Mouse (Mus musculus) limb, embryonic 14.5 days (tissue): ENCODE data around the gene Stk24. TPM values are rescaled to one million over a fixed set of nuclear protein-coding genes. Genes with fewer than 3 reads are reported as not detected.

ENCODE experiments used
- ATAC-seq: fragments of 200-750 bp; cut with Nextera tagmentation; 2 replicates; pipeline ENCODE4 v1.8.0; 2017; ENCODE audit warnings: low read depth, moderate number of reproducible peaks, moderate TSS enrichment; ENCODE audit not compliant: low FRiP score
- DNase-seq: peaks from one replicate; pipeline ENCODE4 v3.0.0-alpha.2; 2015; ENCODE audit warnings: low spot score
- H3K27ac ChIP-seq: fragments of 300-500 bp; sonication (generic); replicated peaks from 2 replicates; pipeline ENCODE4 v1.5.1; 2014; ENCODE audit warnings: low read depth, mild to moderate bottlenecking, low read length, moderate library complexity, mixed read lengths
- H3K27me3 ChIP-seq: fragments of 300-500 bp; sonication (generic); 2 replicates; pipeline ENCODE4 v1.6.1; 2014; ENCODE audit warnings: low read length, mixed read lengths; ENCODE audit not compliant: control insufficient read depth, insufficient read depth
- H3K36me3 ChIP-seq: fragments of 300-500 bp; sonication (generic); 2 replicates; pipeline ENCODE4 v1.6.1; 2014; ENCODE audit warnings: mild to moderate bottlenecking, low read length, moderate library complexity, mixed read lengths; ENCODE audit not compliant: control insufficient read depth, insufficient read depth
- H3K4me1 ChIP-seq: fragments of 300-500 bp; sonication (generic); 2 replicates; pipeline ENCODE4 v1.6.1; 2014; ENCODE audit warnings: antibody characterized with exemption, low read length, mixed read lengths; ENCODE audit not compliant: control insufficient read depth, insufficient read depth
- H3K4me2 ChIP-seq: fragments of 300-500 bp; sonication (generic); replicated peaks from 2 replicates; pipeline ENCODE4 v1.6.1; 2014; ENCODE audit warnings: low read depth, mild to moderate bottlenecking, low read length, moderate library complexity; ENCODE audit not compliant: severe bottlenecking
- H3K4me3 ChIP-seq: fragments of 300-500 bp; sonication (generic); replicated peaks from 2 replicates; pipeline ENCODE4 v1.5.1; 2014; ENCODE audit warnings: low read length
- H3K9ac ChIP-seq: fragments of 300-500 bp; sonication (generic); 2 replicates; pipeline ENCODE4 v1.6.1; 2014; ENCODE audit warnings: mild to moderate bottlenecking, low read depth, low read length, moderate library complexity; ENCODE audit not compliant: severe bottlenecking
- H3K9me3 ChIP-seq: fragments of 300-500 bp; sonication (generic); 2 replicates; pipeline ENCODE4 v1.6.1; 2016; ENCODE audit warnings: low read length; ENCODE audit not compliant: control insufficient read depth
- POLR2A ChIP-seq: fragments of 200-500 bp; IDR thresholded peaks from 2 replicates; pipeline ENCODE4 v1.8.0; 2012; ENCODE audit warnings: inconsistent platforms, mild to moderate bottlenecking, moderate library complexity, borderline replicate concordance; ENCODE audit not compliant: insufficient read depth, insufficient read length; ENCODE audit errors: extremely low read depth
- WGBS: fragments of 180-500 bp; shearing (Covaris S2); extraction: QIAGEN DNeasy Blood & Tissue Kit; methylation state at CpG from one replicate; pipeline ENCODE4 v1.1.7; 2014; 5-methylcytosine and 5-hydroxymethylcytosine counted together
- polyA plus RNA-seq, 2 experiments: library from polyadenylated mRNA; depleted of rRNA in 1 of 2; stranded (reverse) in 1 of 2; unstranded in 1 of 2; fragments of >200 nt; fragmentation: Nextera tagmentation in 1 of 2; extraction: Ambion mirVana in 1 of 2; gene quantifications; 2 replicates each; pipeline versions ENCODE4 v1.2.1 to v1.2.3; 2012 to 2014

Stk24 gene
- polyA plus RNA-seq, 2 experiments = 37.6 to 46.7 TPM

DNA sequence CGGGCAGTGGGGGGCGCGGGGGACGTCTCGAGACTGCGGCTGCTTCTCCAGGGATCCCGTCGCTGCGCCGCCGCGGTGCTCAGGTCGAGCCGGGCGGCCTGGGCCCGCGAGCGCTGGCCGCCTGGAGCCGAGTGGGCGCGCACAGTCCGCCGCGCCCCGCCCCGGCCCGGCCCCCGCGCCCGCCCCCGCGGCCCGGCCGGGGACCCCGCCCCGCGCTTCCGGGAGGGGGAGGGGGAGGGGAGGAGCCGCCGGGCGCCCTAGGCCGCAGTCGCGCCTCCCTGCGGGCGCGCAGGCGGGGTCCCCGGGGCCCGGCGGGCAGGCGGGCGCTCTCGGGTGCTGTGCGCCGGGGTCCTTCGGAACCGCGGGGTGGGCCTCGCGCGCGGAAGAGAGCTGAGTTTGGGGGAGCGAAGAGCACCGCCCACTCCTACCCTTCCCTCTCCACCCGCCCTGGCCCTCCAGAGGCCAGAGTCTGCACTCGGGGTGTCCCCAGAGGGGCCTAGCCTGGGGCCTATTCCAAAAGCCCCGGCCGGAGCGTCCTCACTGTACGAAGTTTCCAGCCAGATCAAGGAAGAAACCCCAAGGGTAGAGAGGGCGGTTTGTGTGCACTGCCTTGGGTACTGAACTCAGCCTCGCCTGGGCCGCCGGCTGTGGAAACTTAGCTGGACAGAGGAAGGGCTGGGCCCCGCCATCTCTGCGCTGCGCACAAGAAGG, 540 bp downstream of the Stk24 start:
- peak; percentile 91 for ATAC-seq
- no peaks in the 10 kb centered on the region for H3K27me3 ChIP-seq
- 0% methylated on average over 24 of the region's 79 CpGs for WGBS
- peak overlapping the region; percentile 93 for H3K27ac ChIP-seq
- H3K9ac ChIP-seq = peak overlapping the region; percentile 92
- TF ChIP-seq POLR2A = 0 out of 2 replicates have a peak, but pooled peaks have one; percentile 28
- H3K4me3 ChIP-seq = peak overlapping the region; percentile 97
- no peaks in the 10 kb centered on the region for H3K36me3 ChIP-seq
- peaks cover 32% of the 10 kb centered on the region for H3K4me1 ChIP-seq
- no peaks in the 10 kb centered on the region for H3K9me3 ChIP-seq
- DNase-seq = peak; percentile 73
- H3K4me2 ChIP-seq = peak overlapping the region; percentile 74

DNA sequence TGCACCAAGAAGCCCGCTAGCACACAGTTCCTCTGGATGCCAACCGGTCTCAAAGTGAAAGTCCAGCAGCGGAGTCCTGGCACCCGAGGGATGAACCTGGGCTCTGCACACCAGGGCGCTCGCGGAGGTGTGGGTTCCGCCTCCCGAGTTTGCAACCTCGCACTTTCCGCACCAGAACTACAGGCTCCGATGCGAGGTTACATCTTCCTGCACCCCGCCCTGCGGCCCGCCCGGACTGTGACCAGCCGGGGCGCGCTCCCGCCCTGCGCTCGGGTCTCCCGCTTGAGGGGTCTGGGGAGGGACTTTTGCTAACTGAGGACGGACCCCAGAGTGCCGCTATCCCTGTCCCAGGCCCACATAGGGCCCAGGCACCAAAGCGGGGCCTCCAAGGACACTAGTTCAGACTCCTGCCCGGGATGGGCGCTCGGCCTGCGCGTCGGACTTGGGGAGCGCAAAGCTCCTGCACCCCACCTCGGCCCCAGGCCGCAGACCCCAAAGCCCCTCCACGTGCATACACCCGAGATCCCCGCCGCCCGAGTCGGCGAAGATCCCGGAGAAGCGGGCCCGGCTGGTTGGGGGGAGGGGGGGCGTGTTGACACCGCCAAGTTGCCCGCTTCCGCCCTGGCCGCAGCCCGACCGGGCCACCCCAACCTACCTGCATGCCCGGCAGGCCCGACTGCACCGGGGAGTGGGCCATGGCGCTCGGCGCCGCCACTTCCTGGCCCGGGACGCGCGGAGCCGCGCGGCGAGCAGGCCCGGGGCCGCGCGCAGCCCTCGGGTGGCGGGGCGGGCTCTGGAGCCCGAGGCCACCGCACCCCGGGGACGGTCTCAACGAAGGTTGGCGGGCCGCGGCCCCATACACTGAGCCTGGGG, 1.3 kb downstream of the Stk24 start:
- H3K9me3 ChIP-seq = no peaks in the 10 kb centered on the region

DNA sequence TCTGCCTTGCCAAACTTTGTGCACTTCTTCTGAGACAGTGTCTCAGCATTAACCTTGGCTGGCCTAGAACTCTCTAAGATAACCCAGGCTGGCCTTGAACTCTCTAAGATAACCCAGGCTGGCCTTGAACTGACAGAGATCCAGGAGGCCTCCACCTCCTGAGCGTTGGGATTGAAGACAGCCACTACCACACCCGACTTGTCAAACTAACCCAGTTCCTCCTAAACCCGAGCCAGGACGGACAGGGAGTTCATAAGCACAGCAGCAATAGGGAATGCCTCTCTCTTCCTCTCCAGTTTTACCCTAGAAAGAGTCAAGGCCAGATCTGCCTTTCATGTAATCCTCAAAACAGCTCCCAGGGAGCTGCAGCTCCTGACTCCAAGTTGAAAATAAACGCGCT, 3.2 kb downstream of the Stk24 start:
- DNase-seq (no peak), ATAC-seq (no peak)
- TF ChIP-seq POLR2A = no peak
- H3K4me2 ChIP-seq = no peak overlapping the region
- H3K9me3 ChIP-seq = no peaks in the 10 kb centered on the region
- peaks cover 53% of the 10 kb centered on the region for H3K4me1 ChIP-seq
- 0 out of 2 replicates have a peak, but pooled peaks cover 2% of the 10 kb centered on the region for H3K36me3 ChIP-seq
- no peak overlapping the region for H3K27ac ChIP-seq
- H3K27me3 ChIP-seq = no peaks in the 10 kb centered on the region
- no peak overlapping the region for H3K4me3 ChIP-seq
- 69% methylated on average over 6 of the region's 6 CpGs for WGBS
- no peak overlapping the region for H3K9ac ChIP-seq

More for the DNA sequence above, 1.3 kb downstream of the Stk24 start:
- Histone ChIP-seq H3K27ac (peak overlapping the region; percentile 93), H3K4me1 (peaks cover 36% of the 10 kb centered on the region), H3K27me3 (no peaks in the 10 kb centered on the region), H3K4me2 (peak overlapping the region; percentile 74), H3K4me3 (peak overlapping the region; percentile 97), H3K9ac (peak overlapping the region; percentile 92), H3K36me3 (no peaks in the 10 kb centered on the region)
- ATAC-seq (peak; percentile 67), DNase-seq (no peak)
- no peak for TF ChIP-seq POLR2A
- WGBS = under 1% methylated on average over 67 of the region's 83 CpGs

DNA sequence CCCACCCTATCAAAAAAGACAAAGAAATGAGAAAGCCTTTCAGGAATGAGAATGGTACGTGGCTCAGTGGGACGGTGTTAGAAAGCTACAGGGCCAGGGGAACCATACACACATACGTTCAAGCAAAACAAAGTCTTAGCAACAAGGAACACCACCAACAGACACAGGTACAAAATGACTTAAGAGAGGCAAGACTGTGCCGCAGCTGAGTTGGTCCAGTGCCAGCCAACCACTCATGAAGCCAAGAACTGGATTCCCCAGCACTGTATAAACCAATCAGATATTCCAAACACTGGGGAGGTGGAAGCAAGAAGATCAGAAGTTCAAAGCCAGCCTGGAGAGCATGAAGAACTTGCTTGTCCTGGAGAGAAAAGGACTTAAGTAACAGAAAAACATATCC, 5.9 kb downstream of the Stk24 start:
- Histone ChIP-seq H3K9ac (no peak overlapping the region), H3K27ac (no peak overlapping the region), H3K4me3 (no peak overlapping the region), H3K36me3 (peaks cover 2% of the 10 kb centered on the region; the same call in 1 of the 2 replicates), H3K4me2 (no peak overlapping the region), H3K9me3 (no peaks in the 10 kb centered on the region), H3K27me3 (no peaks in the 10 kb centered on the region), H3K4me1 (peaks cover 49% of the 10 kb centered on the region)
- ATAC-seq (no peak), DNase-seq (no peak)
- WGBS = 79% methylated on average over 4 of the region's 4 CpGs
- no peak for TF ChIP-seq POLR2A

DNA sequence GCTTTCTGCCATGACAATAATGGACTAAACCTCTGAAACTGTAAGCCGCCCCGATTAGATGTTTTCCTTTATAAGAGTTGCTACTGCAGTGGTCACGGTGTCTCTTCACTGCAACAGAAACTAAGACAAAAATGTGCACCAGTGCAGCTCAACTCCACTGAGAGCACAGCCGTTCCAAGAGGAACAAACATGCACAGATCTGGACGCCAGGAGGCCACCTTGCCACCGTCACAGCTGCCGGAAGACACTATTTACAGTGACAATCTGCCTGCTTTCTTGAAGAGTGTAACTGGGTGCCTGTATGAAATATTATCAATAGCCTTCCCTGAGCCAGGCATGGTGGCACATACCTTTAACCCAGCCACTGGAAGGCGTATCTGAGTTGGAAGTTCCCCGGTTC, 6.8 kb downstream of the Stk24 start:
- no peak for TF ChIP-seq POLR2A
- Histone ChIP-seq H3K9me3 (no peaks in the 10 kb centered on the region), H3K4me3 (no peak overlapping the region), H3K27me3 (no peaks in the 10 kb centered on the region), H3K4me2 (no peak overlapping the region), H3K27ac (no peak overlapping the region), H3K36me3 (peaks cover 2% of the 10 kb centered on the region; the same call in 1 of the 2 replicates), H3K4me1 (peaks cover 57% of the 10 kb centered on the region), H3K9ac (no peak overlapping the region)
- ATAC-seq (no peak), DNase-seq (no peak)
- 88% methylated on average over 9 of the region's 9 CpGs for WGBS
